Mouse (Mus musculus): Measurements from ENCODE around the gene Ndufb6.
A peak's percentile ranks its signal among the peaks of the same experiment; 100 is the strongest.

- TF ChIP-seq CTCF (IDR thresholded peaks at IDR 0.05; ENCODE audit: insufficient read depth, low read length) (no peak), POLR2A (IDR thresholded peaks at IDR 0.05; ENCODE audit: borderline replicate concordance, extremely low read depth, low read depth, low read length) (peak; percentile 75; the same call in 1 of the 2 replicates)
These were observed at the start of gene Ndufb6 for GRCm38 (mm10) chr4:40279276-40279900.

Data from lung, adult 2 months (tissue).